Mouse (Mus musculus): ENCODE data around the gene Pth1r. TPM values are rescaled to one million over a fixed set of nuclear protein-coding genes. Genes with fewer than 3 reads are reported as not detected.

The Pth1r gene
- polyA plus RNA-seq, 1 experiment from 2014 or later, result 33.7 TPM

DNA sequence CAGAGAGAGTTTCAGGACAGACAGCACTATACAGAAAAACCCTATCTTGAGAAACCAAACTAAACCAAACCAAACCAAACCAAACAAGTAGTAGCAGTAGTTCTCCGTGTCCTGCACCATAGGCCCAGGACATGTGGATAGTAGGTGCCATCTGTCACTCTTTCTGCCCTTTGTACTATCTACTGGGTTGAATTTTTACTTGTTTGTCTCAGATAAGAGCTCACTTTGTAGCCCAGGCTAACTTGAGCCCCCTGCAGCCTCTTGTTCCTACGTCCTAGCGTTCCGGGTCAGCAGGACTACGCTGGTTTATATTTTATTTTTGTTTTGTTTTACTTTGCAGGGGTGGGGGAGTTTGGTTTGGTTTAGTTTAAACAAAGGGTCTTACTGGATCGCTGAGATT lies 43.0 kb downstream of the Pth1r start:
- DNase-seq (ENCODE audit: low spot score) (no peak), ATAC-seq (ENCODE audit: insufficient read depth, low FRiP score, low TSS enrichment) (no peak)
- Histone ChIP-seq H3K27ac (ENCODE audit: low read depth, low read length) (no peak overlapping the region), H3K36me3 (ENCODE audit: control insufficient read depth, insufficient read depth, low read length) (no peaks in the 10 kb centered on the region; the same call in 1 of the 2 replicates), H3K27me3 (ENCODE audit: control insufficient read depth, insufficient read depth, low read length) (no peaks in the 10 kb centered on the region), H3K4me1 (ENCODE audit: control insufficient read depth, insufficient read depth, low read length) (no peaks in the 10 kb centered on the region), H3K4me2 (ENCODE audit: low read depth) (no peak overlapping the region), H3K9me3 (ENCODE audit: control insufficient read depth, low read length) (no peaks in the 10 kb centered on the region), H3K4me3 (ENCODE audit: low read depth, low read length) (no peak overlapping the region), H3K9ac (ENCODE audit: low read length) (no peak overlapping the region)
- WGBS, result 87% methylated on average over 6 of the region's 6 CpGs

DNA sequence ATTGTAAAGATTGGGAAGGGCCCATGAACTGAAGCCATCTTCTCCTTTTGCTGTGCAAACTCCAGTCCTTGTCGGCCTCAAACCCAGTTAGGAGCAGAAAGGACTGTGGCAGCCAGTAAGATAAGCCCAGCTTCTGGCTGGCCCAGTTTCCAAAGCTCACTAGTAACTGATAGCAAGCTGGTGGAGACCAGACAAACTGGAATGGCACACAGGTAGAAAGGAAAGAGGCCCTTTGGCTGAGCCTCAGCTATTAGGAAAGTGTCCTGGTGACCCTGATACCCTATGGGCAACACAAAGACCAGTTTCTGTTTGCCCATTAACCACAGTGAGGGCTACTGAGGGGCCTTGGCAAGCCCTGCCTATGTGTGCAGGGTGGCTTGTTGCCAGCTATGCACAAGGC lies 44.1 kb downstream of the Pth1r start:
- Histone ChIP-seq H3K9ac (ENCODE audit: low read length) (no peak overlapping the region), H3K27me3 (ENCODE audit: control insufficient read depth, insufficient read depth, low read length) (no peaks in the 10 kb centered on the region), H3K4me2 (ENCODE audit: low read depth) (no peak overlapping the region), H3K4me1 (ENCODE audit: control insufficient read depth, insufficient read depth, low read length) (no peaks in the 10 kb centered on the region), H3K36me3 (ENCODE audit: control insufficient read depth, insufficient read depth, low read length) (no peaks in the 10 kb centered on the region; the same call in 1 of the 2 replicates), H3K27ac (ENCODE audit: low read depth, low read length) (no peak overlapping the region), H3K9me3 (ENCODE audit: control insufficient read depth, low read length) (no peaks in the 10 kb centered on the region), H3K4me3 (ENCODE audit: low read depth, low read length) (no peak overlapping the region)
- ATAC-seq (ENCODE audit: insufficient read depth, low FRiP score, low TSS enrichment), result no peak
- WGBS, result 96% methylated on average over 1 of the region's 1 CpGs
- DNase-seq (ENCODE audit: low spot score), result no peak

DNA sequence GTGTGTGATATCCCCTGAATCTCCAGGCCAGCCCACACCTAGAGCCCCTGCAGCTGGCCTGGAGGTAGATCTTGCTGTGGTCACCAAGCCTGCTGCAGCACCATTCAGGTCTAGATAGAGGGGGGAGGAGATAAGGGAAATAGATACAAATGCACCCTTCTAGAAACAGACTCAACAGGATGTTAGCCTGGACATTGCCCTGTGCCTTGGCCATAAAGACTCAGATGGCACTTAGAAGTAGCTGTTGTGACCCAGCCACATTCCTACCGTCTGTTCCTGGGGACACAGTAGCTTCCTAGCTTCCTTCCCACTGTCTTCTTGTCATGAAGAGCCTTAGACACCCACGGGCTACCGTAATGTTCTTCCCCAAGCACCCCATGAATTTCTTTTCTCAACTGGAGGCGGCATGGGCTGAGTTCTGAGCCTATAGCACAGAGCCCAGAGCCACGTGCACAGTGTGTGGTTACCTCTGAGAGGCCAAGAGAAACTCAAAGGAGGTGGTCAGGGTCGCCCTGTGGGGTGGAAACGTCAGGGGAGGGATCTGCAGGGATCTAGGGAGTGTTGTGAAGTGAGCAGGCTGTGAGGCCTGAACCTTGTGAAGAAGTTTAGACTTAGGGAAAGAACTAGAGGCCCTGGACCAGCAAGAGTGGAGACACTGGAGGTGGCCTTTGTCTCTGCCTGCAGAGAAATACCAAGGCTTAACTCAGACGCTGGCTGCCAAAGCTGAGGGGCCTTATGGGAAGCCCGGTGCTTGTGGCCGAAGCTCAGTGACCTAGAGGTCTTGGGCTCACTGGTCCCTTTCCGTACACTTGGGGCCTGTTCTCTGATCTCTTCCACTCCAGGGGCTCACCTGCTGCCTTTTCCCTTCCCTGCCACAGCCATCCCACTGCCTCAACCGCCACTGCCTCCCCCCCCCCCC lies 45.6 kb downstream of the Pth1r start:
- 80% methylated on average over 12 of the region's 12 CpGs for whole genome bisulfite sequencing
- Histone ChIP-seq H3K36me3 (ENCODE audit: control insufficient read depth, insufficient read depth, low read length) (no peaks in the 10 kb centered on the region; the same call in 1 of the 2 replicates), H3K4me3 (ENCODE audit: low read depth, low read length) (no peak overlapping the region)

DNA sequence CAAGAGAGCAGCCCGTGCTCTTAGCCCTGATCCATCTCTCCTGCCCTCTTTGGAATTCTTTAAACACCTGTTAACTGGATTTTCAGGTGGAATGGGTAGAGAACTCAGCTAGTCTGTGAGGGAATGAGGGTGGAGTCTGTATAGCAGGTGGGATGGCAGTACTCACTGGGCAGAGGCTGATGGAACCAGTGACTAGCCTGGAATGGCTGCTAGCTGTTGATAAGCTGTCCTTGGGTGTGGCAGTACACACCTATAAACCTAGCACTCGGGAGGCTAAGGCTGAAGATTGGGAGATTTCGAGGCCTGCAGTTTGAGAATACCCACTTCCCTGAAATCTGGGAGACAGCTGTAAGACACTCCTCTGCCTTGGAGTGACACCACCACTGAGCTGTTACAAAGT lies 47.4 kb downstream of the Pth1r start:
- H3K36me3 ChIP-seq (ENCODE audit: control insufficient read depth, insufficient read depth, low read length), result no peaks in the 10 kb centered on the region
- H3K27ac ChIP-seq (ENCODE audit: low read depth, low read length), result no peak overlapping the region
- DNase-seq (ENCODE audit: low spot score) (no peak), ATAC-seq (ENCODE audit: insufficient read depth, low FRiP score, low TSS enrichment) (no peak)
- H3K4me2 ChIP-seq (ENCODE audit: low read depth), result no peak overlapping the region
- no peaks in the 10 kb centered on the region for H3K9me3 ChIP-seq (ENCODE audit: control insufficient read depth, low read length)
- H3K4me1 ChIP-seq (ENCODE audit: control insufficient read depth, insufficient read depth, low read length), result no peaks in the 10 kb centered on the region
- no peaks in the 10 kb centered on the region for H3K27me3 ChIP-seq (ENCODE audit: control insufficient read depth, insufficient read depth, low read length)
- 90% methylated on average over 3 of the region's 3 CpGs for WGBS
- H3K9ac ChIP-seq (ENCODE audit: low read length), result no peak overlapping the region
- H3K4me3 ChIP-seq (ENCODE audit: low read depth, low read length), result no peak overlapping the region

More for the DNA sequence above, 45.6 kb downstream of the Pth1r start:
- Histone ChIP-seq H3K27me3 (ENCODE audit: control insufficient read depth, insufficient read depth, low read length) (no peaks in the 10 kb centered on the region), H3K9me3 (ENCODE audit: control insufficient read depth, low read length) (no peaks in the 10 kb centered on the region), H3K9ac (ENCODE audit: low read length) (no peak overlapping the region), H3K4me2 (ENCODE audit: low read depth) (no peak overlapping the region), H3K4me1 (ENCODE audit: control insufficient read depth, insufficient read depth, low read length) (no peaks in the 10 kb centered on the region), H3K27ac (ENCODE audit: low read depth, low read length) (no peak overlapping the region)
- ATAC-seq (ENCODE audit: insufficient read depth, low FRiP score, low TSS enrichment) (no peak), DNase-seq (ENCODE audit: low spot score) (no peak)

DNA sequence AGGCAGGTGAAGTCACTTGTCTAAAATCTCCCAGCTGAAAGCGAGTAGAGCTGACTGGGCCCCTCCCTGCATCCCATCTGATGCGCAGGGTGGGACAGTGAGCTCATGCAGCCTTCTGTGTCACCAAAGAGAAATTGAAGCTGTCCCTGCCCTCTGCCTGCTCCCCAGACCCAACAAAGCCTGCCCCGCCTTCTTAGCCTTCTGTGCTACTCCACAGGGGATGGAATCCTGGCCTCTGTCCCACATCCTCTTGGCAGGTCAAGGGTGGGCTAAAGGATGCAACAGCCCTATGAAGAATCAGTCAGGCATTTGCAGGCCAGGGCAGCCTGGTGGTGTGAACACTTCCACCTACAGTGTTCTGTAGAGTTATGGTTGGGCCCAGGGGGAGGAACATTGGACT lies 49.5 kb downstream of the Pth1r start:
- no peaks in the 10 kb centered on the region for H3K4me1 ChIP-seq (ENCODE audit: control insufficient read depth, insufficient read depth, low read length)
- no peaks in the 10 kb centered on the region for H3K27me3 ChIP-seq (ENCODE audit: control insufficient read depth, insufficient read depth, low read length)
- no peak overlapping the region for H3K4me3 ChIP-seq (ENCODE audit: low read depth, low read length)
- H3K27ac ChIP-seq (ENCODE audit: low read depth, low read length), result no peak overlapping the region
- H3K9ac ChIP-seq (ENCODE audit: low read length), result no peak overlapping the region
- WGBS, result 91% methylated on average over 3 of the region's 3 CpGs
- ATAC-seq (ENCODE audit: insufficient read depth, low FRiP score, low TSS enrichment) (no peak), DNase-seq (ENCODE audit: low spot score) (no peak)
- H3K4me2 ChIP-seq (ENCODE audit: low read depth), result no peak overlapping the region
- H3K9me3 ChIP-seq (ENCODE audit: control insufficient read depth, low read length), result no peaks in the 10 kb centered on the region
- H3K36me3 ChIP-seq (ENCODE audit: control insufficient read depth, insufficient read depth, low read length), result no peaks in the 10 kb centered on the region

DNA sequence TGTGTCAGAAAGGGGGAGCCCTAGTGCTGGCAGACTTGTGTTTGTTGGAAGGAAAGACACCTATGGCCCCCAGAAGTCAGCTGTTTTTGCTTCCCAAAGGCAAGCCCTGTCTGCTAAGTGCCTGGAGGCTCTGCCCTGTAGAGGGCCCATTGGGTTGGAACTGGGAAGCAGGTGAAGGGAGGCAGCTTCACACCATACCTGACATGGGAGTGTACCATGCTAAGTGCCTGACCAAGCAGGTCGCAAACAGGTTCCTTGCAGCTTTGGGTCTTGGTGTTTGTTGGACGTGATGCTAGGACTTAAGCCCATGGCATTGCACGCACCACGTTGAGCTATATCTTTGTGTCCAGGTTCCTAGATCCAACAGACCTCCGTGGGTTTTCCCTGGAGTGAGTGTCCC lies 50.5 kb downstream of the Pth1r start:
- 93% methylated on average over 5 of the region's 5 CpGs for WGBS
- no peak overlapping the region for H3K9ac ChIP-seq (ENCODE audit: low read length)
- ATAC-seq (ENCODE audit: insufficient read depth, low FRiP score, low TSS enrichment) (no peak), DNase-seq (ENCODE audit: low spot score) (no peak)
- H3K27ac ChIP-seq (ENCODE audit: low read depth, low read length), result no peak overlapping the region
- H3K4me3 ChIP-seq (ENCODE audit: low read depth, low read length), result no peak overlapping the region
- no peaks in the 10 kb centered on the region for H3K36me3 ChIP-seq (ENCODE audit: control insufficient read depth, insufficient read depth, low read length)
- H3K27me3 ChIP-seq (ENCODE audit: control insufficient read depth, insufficient read depth, low read length), result no peaks in the 10 kb centered on the region
- no peaks in the 10 kb centered on the region for H3K9me3 ChIP-seq (ENCODE audit: control insufficient read depth, low read length)
- no peaks in the 10 kb centered on the region for H3K4me1 ChIP-seq (ENCODE audit: control insufficient read depth, insufficient read depth, low read length)
- no peak overlapping the region for H3K4me2 ChIP-seq (ENCODE audit: low read depth)

DNA sequence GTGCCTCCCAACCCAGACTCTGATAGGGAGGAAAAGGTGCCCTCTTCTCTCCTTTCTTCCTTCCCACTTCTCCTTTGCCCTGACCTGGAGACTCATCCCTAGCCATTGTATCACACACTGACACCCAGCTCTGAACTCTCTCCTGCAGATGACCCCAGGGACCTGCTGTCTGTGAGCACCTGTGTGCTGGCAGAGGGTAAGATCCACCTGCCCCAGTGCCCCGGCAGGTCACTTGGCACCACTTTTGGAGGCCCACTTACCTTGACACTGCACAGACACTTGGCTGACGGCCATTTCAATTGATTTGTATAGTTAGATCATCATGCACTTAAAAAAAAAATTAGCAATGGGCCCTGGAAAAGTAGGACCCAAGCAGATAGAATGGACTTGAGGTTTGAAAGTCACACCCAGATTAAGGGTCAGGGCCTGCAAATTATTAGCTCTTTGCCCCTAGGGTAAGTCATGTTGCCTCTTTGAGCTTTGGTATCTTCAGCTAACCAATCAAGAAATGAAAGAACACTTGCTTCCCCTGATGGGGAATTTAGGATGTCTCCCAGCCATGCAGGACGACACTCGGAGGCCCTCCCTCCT lies 51.7 kb downstream of the Pth1r start:
- no peaks in the 10 kb centered on the region for H3K4me1 ChIP-seq (ENCODE audit: control insufficient read depth, insufficient read depth, low read length)
- no peak for ATAC-seq (ENCODE audit: insufficient read depth, low FRiP score, low TSS enrichment)
- no peak overlapping the region for H3K4me2 ChIP-seq (ENCODE audit: low read depth)
- no peaks in the 10 kb centered on the region for H3K27me3 ChIP-seq (ENCODE audit: control insufficient read depth, insufficient read depth, low read length)
- H3K9ac ChIP-seq (ENCODE audit: low read length), result no peak overlapping the region
- WGBS, result 86% methylated on average over 4 of the region's 4 CpGs
- no peak overlapping the region for H3K27ac ChIP-seq (ENCODE audit: low read depth, low read length)
- DNase-seq (ENCODE audit: low spot score), result no peak
- no peak overlapping the region for H3K4me3 ChIP-seq (ENCODE audit: low read depth, low read length)
- H3K9me3 ChIP-seq (ENCODE audit: control insufficient read depth, low read length), result no peaks in the 10 kb centered on the region
- no peaks in the 10 kb centered on the region for H3K36me3 ChIP-seq (ENCODE audit: control insufficient read depth, insufficient read depth, low read length)

DNA sequence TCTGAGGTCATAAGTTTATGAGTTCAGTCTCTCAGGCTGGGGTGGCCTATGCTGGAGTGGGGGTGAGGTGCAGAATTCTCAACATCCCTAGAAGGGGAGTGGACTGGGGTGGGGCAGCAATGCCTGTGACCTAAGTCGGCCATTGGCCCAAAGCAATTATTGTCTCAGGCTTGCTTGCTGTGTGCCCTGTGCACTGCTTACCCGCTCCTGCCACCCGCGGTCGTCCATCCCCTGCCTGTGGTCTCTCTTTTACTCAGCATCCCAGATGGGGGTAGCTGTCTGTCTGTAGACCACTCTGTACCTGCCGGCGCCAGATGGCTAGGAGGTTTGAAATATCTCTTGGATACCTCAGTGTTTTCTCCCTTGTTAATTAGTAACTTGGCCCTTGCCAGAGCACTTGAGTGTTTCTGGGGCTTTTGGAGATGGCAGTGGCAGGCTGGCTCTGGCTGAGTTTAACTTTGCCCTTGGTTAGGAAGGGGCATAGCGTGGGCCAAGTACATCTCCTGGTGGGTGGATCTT lies 57.6 kb downstream of the Pth1r start:
- 84% methylated on average over 8 of the region's 8 CpGs for WGBS
- H3K4me1 ChIP-seq (ENCODE audit: control insufficient read depth, insufficient read depth, low read length), result no peaks in the 10 kb centered on the region
- H3K4me3 ChIP-seq (ENCODE audit: low read depth, low read length), result no peak overlapping the region
- no peak overlapping the region for H3K27ac ChIP-seq (ENCODE audit: low read depth, low read length)
- H3K4me2 ChIP-seq (ENCODE audit: low read depth), result no peak overlapping the region
- ATAC-seq (ENCODE audit: insufficient read depth, low FRiP score, low TSS enrichment), result no peak
- no peaks in the 10 kb centered on the region for H3K9me3 ChIP-seq (ENCODE audit: control insufficient read depth, low read length)
- no peaks in the 10 kb centered on the region for H3K36me3 ChIP-seq (ENCODE audit: control insufficient read depth, insufficient read depth, low read length)
- H3K27me3 ChIP-seq (ENCODE audit: control insufficient read depth, insufficient read depth, low read length), result no peaks in the 10 kb centered on the region
- no peak overlapping the region for H3K9ac ChIP-seq (ENCODE audit: low read length)
- DNase-seq (ENCODE audit: low spot score), result no peak

DNA sequence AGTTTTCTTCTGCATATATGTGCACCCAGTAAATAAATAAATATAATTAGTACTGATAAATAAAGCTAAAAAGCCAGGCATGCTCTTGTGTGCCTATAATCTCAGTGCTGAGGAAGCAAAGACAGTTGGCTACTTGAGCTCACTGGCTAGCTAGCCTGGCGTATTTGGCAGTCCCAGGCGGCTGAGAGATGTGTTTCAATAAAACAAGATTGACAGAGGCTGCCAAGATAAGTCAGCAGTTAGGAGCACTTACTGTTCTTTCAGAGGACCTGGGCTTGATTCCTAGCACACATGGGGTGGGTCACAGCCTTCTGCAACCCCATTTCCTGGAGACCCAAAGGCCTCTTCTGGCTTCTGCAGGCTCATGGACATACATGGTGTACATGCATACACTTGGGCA lies 59.1 kb downstream of the Pth1r start:
- ATAC-seq (ENCODE audit: insufficient read depth, low FRiP score, low TSS enrichment), result no peak
- no peak overlapping the region for H3K4me3 ChIP-seq (ENCODE audit: low read depth, low read length)
- no peaks in the 10 kb centered on the region for H3K9me3 ChIP-seq (ENCODE audit: control insufficient read depth, low read length)
- no peaks in the 10 kb centered on the region for H3K36me3 ChIP-seq (ENCODE audit: control insufficient read depth, insufficient read depth, low read length)
- no peak overlapping the region for H3K4me2 ChIP-seq (ENCODE audit: low read depth)
- no peak for DNase-seq (ENCODE audit: low spot score)
- H3K27me3 ChIP-seq (ENCODE audit: control insufficient read depth, insufficient read depth, low read length), result no peaks in the 10 kb centered on the region
- H3K9ac ChIP-seq (ENCODE audit: low read length), result no peak overlapping the region
- 92% methylated on average over 2 of the region's 2 CpGs for WGBS
- H3K4me1 ChIP-seq (ENCODE audit: control insufficient read depth, insufficient read depth, low read length), result no peaks in the 10 kb centered on the region
- no peak overlapping the region for H3K27ac ChIP-seq (ENCODE audit: low read depth, low read length)

All from neural tube, embryonic 11.5 days (tissue).